Mouse (Mus musculus) MEL (cell line): ENCODE data around the gene Slc8a1. TPM values are rescaled to one million over a fixed set of nuclear protein-coding genes. Genes with fewer than 3 reads are reported as not detected.

Experiments
- DNase-seq: peaks from one replicate; pipeline ENCODE4 v3.0.0; 2011; ENCODE audit warnings: low read depth, low spot score
- H3K27ac ChIP-seq: 2 replicates; pipeline ENCODE4 v1.5.1; 2012; ENCODE audit warnings: low read depth, mild to moderate bottlenecking, control low read depth, low read length, moderate library complexity; ENCODE audit not compliant: control insufficient read depth
- H3K27me3 ChIP-seq, 2 experiments: fragments of 150-350 bp in 1 of 2; sonication (generic) in 1 of 2; 2 replicates each; pipeline ENCODE4 v1.6.1; 2012; ENCODE audit warnings: low read length in 2 of 2, mild to moderate bottlenecking in 2 of 2, improper control_type of control experiment in 1 of 2, moderate library complexity in 1 of 2; ENCODE audit not compliant: insufficient read depth in 2 of 2, control insufficient read depth in 1 of 2
- H3K36me3 ChIP-seq, 2 experiments: 2 replicates each; pipeline ENCODE4 v1.6.1; 2012 to 2014; ENCODE audit warnings: low read length in 2 of 2, improper control_type of control experiment in 1 of 2, inconsistent platforms in 1 of 2, mild to moderate bottlenecking in 1 of 2; ENCODE audit not compliant: insufficient read depth in 2 of 2, control insufficient read depth in 1 of 2
- H3K4me1 ChIP-seq, 2 experiments: fragments of 150-350 bp in 1 of 2; sonication (generic) in 1 of 2; 2 replicates each; pipeline ENCODE4 v1.6.1; 2012; ENCODE audit warnings: low read length in 2 of 2, improper control_type of control experiment in 1 of 2, mild to moderate bottlenecking in 1 of 2; ENCODE audit not compliant: insufficient read depth in 2 of 2, control insufficient read depth in 1 of 2
- H3K4me3 ChIP-seq, 2 experiments: fragments of 150-350 bp in 1 of 2; sonication (generic) in 1 of 2; 2 replicates each; pipeline ENCODE4 v1.5.1; 2012; ENCODE audit warnings: low read depth in 2 of 2, low read length in 2 of 2, mild to moderate bottlenecking in 2 of 2, moderate library complexity in 2 of 2, control low read depth in 1 of 2, improper control_type of control experiment in 1 of 2; ENCODE audit not compliant: control insufficient read depth in 1 of 2, insufficient read depth in 1 of 2
- H3K79me2 ChIP-seq: 2 replicates; pipeline ENCODE4 v1.6.1; 2012; ENCODE audit warnings: mild to moderate bottlenecking, low read length, moderate library complexity; ENCODE audit not compliant: control insufficient read depth, poor library complexity, insufficient read depth
- H3K9ac ChIP-seq: 2 replicates; pipeline ENCODE4 v1.6.1; 2012; ENCODE audit warnings: low read depth, mild to moderate bottlenecking, control low read depth, low read length, moderate library complexity; ENCODE audit not compliant: control insufficient read depth, poor library complexity, severe bottlenecking
- H3K9me3 ChIP-seq: fragments of 150-350 bp; sonication (generic); replicated peaks from 2 replicates; pipeline ENCODE4 v1.6.1; 2012; ENCODE audit warnings: mild to moderate bottlenecking, low read length, improper control_type of control experiment, moderate library complexity; ENCODE audit not compliant: insufficient read depth
- BHLHE40 ChIP-seq: IDR thresholded peaks from 2 replicates; pipeline ENCODE4 v1.6.1; 2012; ENCODE audit warnings: low read depth, mild to moderate bottlenecking, inconsistent platforms, low read length, improper control_type of control experiment, borderline replicate concordance
- CHD1 ChIP-seq: IDR thresholded peaks from 2 replicates; pipeline ENCODE4 v1.6.1; 2012; ENCODE audit warnings: low read depth, mild to moderate bottlenecking, inconsistent platforms, low read length, improper control_type of control experiment
- CHD2 ChIP-seq: IDR thresholded peaks from 2 replicates; pipeline ENCODE4 v1.6.1; 2011; ENCODE audit warnings: low read length, improper control_type of control experiment
- CTCF ChIP-seq, 3 experiments: IDR thresholded peaks in 2 of 3; conservative IDR thresholded peaks in 1 of 3; 2 replicates each; pipeline ENCODE4 v1.5.1; 2011 to 2012; ENCODE audit warnings: low read length in 3 of 3, low read depth in 2 of 3, mild to moderate bottlenecking in 2 of 3, improper control_type of control experiment in 1 of 3, inconsistent platforms in 1 of 3, mixed read lengths in 1 of 3, moderate library complexity in 1 of 3; ENCODE audit not compliant: control insufficient read depth in 1 of 3, insufficient read depth in 1 of 3, poor library complexity in 1 of 3, severe bottlenecking in 1 of 3
- E2F4 ChIP-seq: IDR thresholded peaks from 2 replicates; pipeline ENCODE4 v1.6.1; 2011; ENCODE audit warnings: low read depth, low read length, improper control_type of control experiment, borderline replicate concordance
- ELF1 ChIP-seq: IDR thresholded peaks from 2 replicates; pipeline ENCODE4 v1.6.1; 2014; ENCODE audit warnings: low read depth, mild to moderate bottlenecking, inconsistent platforms, low read length, improper control_type of control experiment, moderate library complexity
- GABPA ChIP-seq: IDR thresholded peaks from 2 replicates; pipeline ENCODE4 v1.6.1; 2012; ENCODE audit warnings: low read depth, mild to moderate bottlenecking, inconsistent platforms, low read length, improper control_type of control experiment, moderate library complexity
- GATA1 ChIP-seq: IDR thresholded peaks from 2 replicates; pipeline ENCODE4 v1.6.1; 2011; ENCODE audit warnings: low read depth, low read length, improper control_type of control experiment
- KAT2A ChIP-seq: conservative IDR thresholded peaks from 2 replicates; pipeline ENCODE4 v1.6.1; 2012; ENCODE audit warnings: low read depth, low read length, improper control_type of control experiment, inconsistent platforms
- MAFK ChIP-seq: IDR thresholded peaks from 2 replicates; pipeline ENCODE4 v1.6.1; 2011; ENCODE audit warnings: low read depth, mild to moderate bottlenecking, low read length, improper control_type of control experiment, borderline replicate concordance
- MAX ChIP-seq: IDR thresholded peaks from 2 replicates; pipeline ENCODE4 v1.6.1; 2011; ENCODE audit warnings: low read length, improper control_type of control experiment
- MAZ ChIP-seq: IDR thresholded peaks from 2 replicates; pipeline ENCODE4 v1.6.1; 2012; ENCODE audit warnings: low read depth, mild to moderate bottlenecking, inconsistent platforms, low read length, improper control_type of control experiment
- MEF2A ChIP-seq: IDR thresholded peaks from 2 replicates; pipeline ENCODE4 v1.6.1; 2014; ENCODE audit warnings: low read depth, mild to moderate bottlenecking, inconsistent platforms, low read length, improper control_type of control experiment; ENCODE audit not compliant: poor library complexity, insufficient replicate concordance, severe bottlenecking; ENCODE audit errors: extremely low read depth
- MYC ChIP-seq: IDR thresholded peaks from 2 replicates; pipeline ENCODE4 v1.6.1; 2011; ENCODE audit warnings: low read depth, mild to moderate bottlenecking, low read length, improper control_type of control experiment, moderate library complexity
- NELFE ChIP-seq: IDR thresholded peaks from 2 replicates; pipeline ENCODE4 v1.6.1; 2011; ENCODE audit warnings: low read depth, low read length, improper control_type of control experiment
- NRF1 ChIP-seq: IDR thresholded peaks from 2 replicates; pipeline ENCODE4 v1.6.1; 2014; ENCODE audit warnings: low read depth, mild to moderate bottlenecking, inconsistent platforms, low read length, improper control_type of control experiment, moderate library complexity; ENCODE audit not compliant: poor library complexity, insufficient read depth, severe bottlenecking
- POLR2A ChIP-seq, 2 experiments: IDR thresholded peaks; 2 replicates each; pipeline ENCODE4 v1.6.1; 2011 to 2012; ENCODE audit warnings: low read length in 2 of 2, mild to moderate bottlenecking in 2 of 2, control low read depth in 1 of 2, improper control_type of control experiment in 1 of 2, low read depth in 1 of 2, moderate library complexity in 1 of 2; ENCODE audit not compliant: control insufficient read depth in 1 of 2, insufficient read depth in 1 of 2, poor library complexity in 1 of 2
- POLR2AphosphoS2 ChIP-seq: IDR thresholded peaks from 2 replicates; pipeline ENCODE4 v1.6.1; 2011; ENCODE audit warnings: low read length, improper control_type of control experiment
- POLR2AphosphoS5 ChIP-seq: IDR thresholded peaks from 2 replicates; pipeline ENCODE4 v1.6.1; 2012; ENCODE audit warnings: low read depth, borderline replicate concordance, mild to moderate bottlenecking, inconsistent platforms, low read length, moderate library complexity, mixed read lengths
- RAD21 ChIP-seq: IDR thresholded peaks from 2 replicates; pipeline ENCODE4 v1.6.1; 2011; ENCODE audit warnings: mild to moderate bottlenecking, low read depth, low read length, improper control_type of control experiment
- SMC3 ChIP-seq: IDR thresholded peaks from 2 replicates; pipeline ENCODE4 v1.6.1; 2011; ENCODE audit warnings: low read depth, low read length, improper control_type of control experiment
- TAL1 ChIP-seq: IDR thresholded peaks from 2 replicates; pipeline ENCODE4 v1.6.1; 2012; ENCODE audit warnings: mild to moderate bottlenecking, inconsistent platforms, low read length, moderate library complexity, mixed read lengths
- TCF12 ChIP-seq: IDR thresholded peaks from 2 replicates; pipeline ENCODE4 v1.6.1; 2014; ENCODE audit warnings: low read depth, mild to moderate bottlenecking, inconsistent platforms, low read length, improper control_type of control experiment, moderate library complexity
- USF1 ChIP-seq: IDR thresholded peaks from 2 replicates; pipeline ENCODE4 v1.6.1; 2014; ENCODE audit warnings: low read depth, mild to moderate bottlenecking, inconsistent platforms, low read length, improper control_type of control experiment, moderate library complexity
- USF2 ChIP-seq, 2 experiments: IDR thresholded peaks; 2 replicates each; pipeline ENCODE4 v1.6.1; 2011 to 2012; ENCODE audit warnings: improper control_type of control experiment in 2 of 2, low read length in 2 of 2, borderline replicate concordance in 1 of 2, inconsistent platforms in 1 of 2, low read depth in 1 of 2, mild to moderate bottlenecking in 1 of 2; ENCODE audit not compliant: insufficient read depth in 1 of 2
- ZC3H11A ChIP-seq: IDR thresholded peaks from 2 replicates; pipeline ENCODE4 v1.6.1; 2012; ENCODE audit warnings: low read depth, mild to moderate bottlenecking, inconsistent platforms, low read length, improper control_type of control experiment
- ZKSCAN1 ChIP-seq: IDR thresholded peaks from 2 replicates; pipeline ENCODE4 v1.6.1; 2012; ENCODE audit warnings: low read depth, mild to moderate bottlenecking, inconsistent platforms, low read length, improper control_type of control experiment, moderate library complexity
- ZMIZ1 ChIP-seq: IDR thresholded peaks from 2 replicates; pipeline ENCODE4 v1.6.1; 2012; ENCODE audit warnings: low read depth, mild to moderate bottlenecking, inconsistent platforms, low read length, improper control_type of control experiment, moderate library complexity
- polyA plus RNA-seq, 2 experiments: library from polyadenylated mRNA; stranded (reverse) in 1 of 2; unstranded in 1 of 2; fragments of >175 nt in 1 of 2; fragments of >200 nt in 1 of 2; gene quantifications; 2 replicates each; pipeline versions ENCODE4 v1.2.1 to v1.2.4; 2012; ENCODE audit warnings: low replicate concordance in 2 of 2, low read depth in 1 of 2; ENCODE audit not compliant: insufficient read length in 2 of 2, insufficient read depth in 1 of 2, missing spikeins in 1 of 2
- total RNA-seq: library from RNA; depleted of rRNA; stranded (reverse); fragments of 300-350 nt; gene quantifications from 2 replicates; pipeline ENCODE4 v1.2.3, GENCODE M21; 2012

The Slc8a1 gene
- total and polyA plus RNA-seq, 3 experiments = 0.86 to 1.0 TPM; not detected in 1

DNA sequence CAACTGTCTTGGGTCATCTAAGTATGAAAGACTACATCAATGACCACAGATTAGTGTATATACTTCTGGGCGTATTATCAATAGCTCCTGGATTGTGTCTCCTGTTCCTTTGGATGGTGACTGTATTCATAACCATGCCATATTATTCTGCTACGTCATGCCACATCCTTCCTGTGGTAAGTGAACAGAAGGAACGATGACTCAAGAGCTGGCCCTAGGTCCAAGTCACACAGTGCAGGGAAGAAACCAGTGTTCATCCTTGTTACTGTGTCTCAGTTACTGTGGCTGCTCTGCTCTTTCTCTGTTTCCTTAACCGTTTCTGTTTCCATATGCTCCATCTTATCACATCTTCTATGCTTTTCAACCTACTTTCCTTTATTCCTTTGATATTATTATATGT is 44.1 kb upstream of the Slc8a1 start:
- Histone ChIP-seq H3K79me2 (no peaks in the 10 kb centered on the region), H3K27me3 (no peaks in the 10 kb centered on the region), H3K4me1 (no peaks in the 10 kb centered on the region), H3K9ac (no peak overlapping the region), H3K4me3 (no peak overlapping the region), H3K27ac (no peak overlapping the region), H3K9me3 (no peaks in the 10 kb centered on the region), H3K36me3 (no peaks in the 10 kb centered on the region; a peak in 1 of 4 replicates)
- no peak for TF ChIP-seq ZMIZ1
- TF ChIP-seq NRF1 = no peak
- no peak for TF ChIP-seq POLR2A (IDR thresholded peaks at IDR 0.05; ENCODE audit: control insufficient read depth in 1 of 2, insufficient read depth in 1 of 2, low read depth in 1 of 2, low read length in 2 of 2, poor library complexity in 1 of 2)
- TF ChIP-seq E2F4 = no peak
- no peak for TF ChIP-seq GATA1
- TF ChIP-seq ELF1 = no peak
- TF ChIP-seq MAX = no peak
- TF ChIP-seq TAL1 = no peak
- TF ChIP-seq BHLHE40 = no peak
- TF ChIP-seq MEF2A = no peak
- no peak for TF ChIP-seq RAD21
- TF ChIP-seq POLR2AphosphoS2 = no peak
- TF ChIP-seq NELFE = no peak
- TF ChIP-seq TCF12 = no peak
- TF ChIP-seq MAZ = no peak
- TF ChIP-seq GABPA = no peak
- TF ChIP-seq ZKSCAN1 = no peak
- TF ChIP-seq ZC3H11A = no peak
- TF ChIP-seq CHD1 = no peak
- peak; percentile 8 for DNase-seq

DNA sequence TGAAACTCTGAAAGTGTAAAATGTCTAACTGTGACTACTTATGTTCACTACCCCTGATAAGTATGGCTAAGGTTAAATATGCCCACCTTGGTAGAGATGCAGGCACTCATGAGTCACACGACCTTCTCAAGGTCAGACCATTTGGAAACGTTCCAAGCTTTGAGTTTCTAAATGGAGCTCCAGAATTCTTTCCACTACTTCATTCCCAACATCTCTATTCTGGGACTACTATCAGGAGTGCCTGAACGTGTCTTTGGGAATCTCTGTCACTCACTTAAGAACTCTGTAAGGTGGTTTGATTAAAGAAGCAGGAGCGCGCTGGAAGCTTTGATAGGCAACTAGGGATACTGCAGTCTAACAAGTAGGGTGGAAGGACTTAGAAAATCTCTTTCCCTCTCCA is 43.3 kb upstream of the Slc8a1 start:
- Histone ChIP-seq H3K27ac (no peak overlapping the region), H3K79me2 (no peaks in the 10 kb centered on the region), H3K36me3 (no peaks in the 10 kb centered on the region; a peak in 1 of 4 replicates), H3K4me1 (no peaks in the 10 kb centered on the region), H3K4me3 (no peak overlapping the region), H3K9me3 (no peaks in the 10 kb centered on the region), H3K27me3 (no peaks in the 10 kb centered on the region), H3K9ac (no peak overlapping the region)
- DNase-seq = no peak
- TF ChIP-seq USF1 (no peak), RAD21 (no peak), MAFK (no peak), CTCF (IDR thresholded peaks at IDR 0.05 in 2 of 3, conservative IDR thresholded peaks at IDR 0.05 in 1 of 3; ENCODE audit: control insufficient read depth in 1 of 3, insufficient read depth in 1 of 3, low read depth in 2 of 3, low read length in 3 of 3, poor library complexity in 1 of 3, severe bottlenecking in 1 of 3) (no peak), MAX (no peak), KAT2A (no peak), SMC3 (no peak), ELF1 (no peak), CHD2 (no peak), ZC3H11A (no peak), MYC (no peak), POLR2AphosphoS5 (no peak), USF2 (IDR thresholded peaks at IDR 0.05; ENCODE audit: borderline replicate concordance in 1 of 2, insufficient read depth in 1 of 2, low read depth in 1 of 2, low read length in 2 of 2) (no peak), NRF1 (no peak), TAL1 (no peak)
